Mouse (Mus musculus) erythroblast, adult 5-6 weeks (primary cell): Measurements from ENCODE around the gene Usp29. TPM values are rescaled to one million over a fixed set of nuclear protein-coding genes. Genes with fewer than 3 reads are reported as not detected.

Experiments used
- total RNA-seq, 2 experiments: library from RNA; stranded (forward) in 1 of 2; stranded (reverse) in 1 of 2; fragments of 150-400 nt in 1 of 2; fragments of 200-764, 138-1000 nt in 1 of 2; gene quantifications; 2 replicates each; pipeline versions ENCODE4 v1.2.3 to v1.2.4; 2015 to 2017; ENCODE audit warnings: low replicate concordance in 2 of 2

Usp29 gene
- total RNA-seq, 2 experiments from 2014 or later: 0.19 TPM; not detected in 1

Other genes with a start within 250 kb of the Usp29 start
- not detected in 2 replicates for gene Olfr5, start 243.6 kb upstream of the Usp29 start, total RNA-seq (2015; ENCODE audit: low replicate concordance)
- not detected in 2 replicates for gene Olfr5, start 243.6 kb upstream of the Usp29 start, total RNA-seq (2017; ENCODE audit: low replicate concordance)
- gene Olfr1347, start 230.8 kb upstream of the Usp29 start, total RNA-seq (2015; ENCODE audit: low replicate concordance): not detected in 2 replicates
- gene Olfr1347, start 230.8 kb upstream of the Usp29 start, total RNA-seq (2017; ENCODE audit: low replicate concordance): not detected in 2 replicates
- gene Olfr1348, start 221.8 kb upstream of the Usp29 start, total RNA-seq (2015; ENCODE audit: low replicate concordance): not detected in 2 replicates
- not detected in 2 replicates for gene Olfr1348, start 221.8 kb upstream of the Usp29 start, total RNA-seq (2017; ENCODE audit: low replicate concordance)
- gene Olfr1349, start 207.6 kb upstream of the Usp29 start, total RNA-seq (2015; ENCODE audit: low replicate concordance): not detected in 2 replicates
- gene Olfr1349, start 207.6 kb upstream of the Usp29 start, total RNA-seq (2017; ENCODE audit: low replicate concordance): not detected in 2 replicates
- gene Olfr1350, start 165.7 kb upstream of the Usp29 start, total RNA-seq (2015; ENCODE audit: low replicate concordance): not detected in 2 replicates
- gene Olfr1350, start 165.7 kb upstream of the Usp29 start, total RNA-seq (2017; ENCODE audit: low replicate concordance): not detected in 2 replicates
- gene Zim1, start 34.1 kb upstream of the Usp29 start, total RNA-seq (2015; ENCODE audit: low replicate concordance): not detected in 2 replicates
- not detected in 2 replicates for gene Zim1, start 34.1 kb upstream of the Usp29 start, total RNA-seq (2017; ENCODE audit: low replicate concordance)
- gene Peg3, start 147 bp upstream of the Usp29 start, total RNA-seq (2015; ENCODE audit: low replicate concordance): not detected in 2 replicates
- gene Peg3, start 147 bp upstream of the Usp29 start, total RNA-seq (2017; ENCODE audit: low replicate concordance): not detected in 2 replicates